In the genomic region with DNA sequence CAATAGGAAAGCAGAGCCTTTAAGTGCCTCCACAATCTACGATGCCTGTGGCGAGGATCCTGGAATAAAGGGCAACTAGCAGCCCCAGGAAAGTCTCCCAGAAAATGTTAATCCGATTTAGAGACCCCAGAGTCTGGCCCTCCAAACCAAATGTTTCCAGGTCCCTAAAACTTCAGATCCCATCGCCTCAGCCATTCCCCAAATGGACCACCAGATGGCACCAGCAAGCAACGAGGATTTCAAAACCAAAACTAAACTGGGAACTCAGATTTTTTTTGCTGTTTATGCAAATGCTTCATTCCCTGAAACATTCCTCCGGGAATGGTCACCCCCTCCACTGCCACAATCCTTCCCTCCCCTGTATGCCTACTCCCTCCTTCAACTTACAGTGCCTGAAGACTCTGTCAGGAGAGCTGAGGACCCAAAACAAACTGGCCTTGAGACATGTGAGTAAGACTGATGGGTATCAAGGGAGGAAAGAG, we compare ENCODE assay signal across 8 mouse cellular contexts. TPM values are rescaled to one million over a fixed set of nuclear protein-coding genes. Genes with fewer than 3 reads are reported as not detected.
A peak's percentile ranks its signal among the peaks of the same experiment; 100 is the strongest.
DNase-seq lines count a peak whose midpoint lies in the region; ATAC-seq lines count a peak whose summit lies in the region.

C1ra (plus strand) TSS at position 51 of the 482 bp plus-strand sequence.

- H3K4me2 ChIP-seq in hindbrain, embryonic 12.5 days (replicated peaks): peak within 1 kb of the TSS; percentile 30; the same call in 1 of the 2 replicates

- no peaks in the 10 kb centered on the region for H3K27me3 ChIP-seq in hindbrain, embryonic 12.5 days

- no peaks in the 10 kb centered on the region for H3K4me1 ChIP-seq in hindbrain, embryonic 12.5 days

- H3K27ac ChIP-seq in hindbrain, embryonic 12.5 days: no peak within 1 kb of the TSS

- 8% methylated on average over 6 of the region's 6 CpGs for WGBS in hindbrain, embryonic 12.5 days

- H3K36me3 ChIP-seq in hindbrain, embryonic 12.5 days: no peaks in the 10 kb centered on the region

- H3K9me3 ChIP-seq in hindbrain, embryonic 12.5 days (replicated peaks): no peaks in the 10 kb centered on the region

- no peak for ATAC-seq in hindbrain, embryonic 12.5 days (ENCODE audit: low FRiP score)

- no peak within 1 kb of the TSS for H3K4me3 ChIP-seq in hindbrain, embryonic 12.5 days

- no peak within 1 kb of the TSS for H3K9ac ChIP-seq in hindbrain, embryonic 12.5 days

- DNase-seq in Muller cell, postnatal 12 days (ENCODE audit: inconsistent ontology term): peak; percentile 72
- DNase-seq in cerebellum, adult 11 months: peak; percentile 46
- peak; percentile 60 to 68 for DNase-seq in frontal cortex, postnatal 36 days (ENCODE audit: low spot score in 2 of 2)
- peak; percentile 66 to 72 for DNase-seq in layer of hippocampus, postnatal 10 days (ENCODE audit: low spot score in 2 of 2)
- peak; percentile 70 for DNase-seq in lung, postnatal 14 days
- DNase-seq in retina, embryonic 14.5 days (ENCODE audit: low spot score): peak; percentile 76
- DNase-seq in yolk sac, embryonic 10.5 days (ENCODE audit: low spot score): peak; percentile 55

RNA-seq across cellular contexts. Expression of gene C1ra, which starts in this region (rescaled TPM):
- polyA plus RNA-seq in hindbrain, embryonic 12.5 days (2016; fragmentation: Nextera tagmentation; extraction: Ambion mirVana): 0.14 and 0.49 TPM in 2 replicates
- under 1 TPM; 0.30 to 0.47 TPM for total RNA-seq in layer of hippocampus, postnatal 10 days (2021)

Comparison
In these comparisons a context has a peak if more than half of its experiments do, and no peak if none do; other contexts are left out.
1. Peak in DNase-seq in layer of hippocampus, postnatal 10 days; RNA of the gene not detected or under 1 TPM.